Mouse (Mus musculus) myocyte (in vitro differentiated cells): ENCODE measurements around the gene Trim17. TPM values are rescaled to one million over a fixed set of nuclear protein-coding genes. Genes with fewer than 3 reads are reported as not detected.

Source experiments
- H3K27me3 ChIP-seq: one replicate; pipeline ENCODE4 v1.6.1; 2011; ENCODE audit not compliant: control insufficient read depth, insufficient read depth, insufficient read length
- H3K36me3 ChIP-seq: one replicate; pipeline ENCODE4 v1.6.1; 2011; ENCODE audit not compliant: control insufficient read depth, insufficient read depth
- H3K4me2 ChIP-seq: one replicate; pipeline ENCODE4 v1.6.1; 2011; ENCODE audit warnings: low read depth, control low read depth
- H3K4me3 ChIP-seq: one replicate; pipeline ENCODE4 v1.5.1; 2011; ENCODE audit warnings: mild to moderate bottlenecking, control low read depth, moderate library complexity
- H3K79me2 ChIP-seq: one replicate; pipeline ENCODE4 v1.6.1; 2011; ENCODE audit not compliant: control insufficient read depth, insufficient read depth
- H3ac ChIP-seq: one replicate; pipeline ENCODE4 v1.6.1; 2011; ENCODE audit not compliant: control insufficient read depth, insufficient read length
- CEBPB ChIP-seq: IDR thresholded peaks from 2 replicates; pipeline ENCODE4 v1.6.1; 2011; ENCODE audit warnings: mild to moderate bottlenecking, moderate library complexity; ENCODE audit not compliant: poor library complexity, insufficient read depth, severe bottlenecking
- E2F4 ChIP-seq: IDR thresholded peaks from one replicate; pipeline ENCODE4 v1.6.1; 2011; ENCODE audit warnings: mild to moderate bottlenecking, control low read depth, moderate library complexity; ENCODE audit not compliant: insufficient read depth
- MAX ChIP-seq: IDR thresholded peaks from one replicate; pipeline ENCODE4 v1.6.1; 2011; ENCODE audit warnings: low read depth, mild to moderate bottlenecking, control low read depth
- MYOD1 ChIP-seq, 3 experiments: IDR thresholded peaks; one replicate each; pipeline ENCODE4 v1.6.1; 2011; ENCODE audit warnings: control low read depth in 2 of 3, low read depth in 2 of 3, mild to moderate bottlenecking in 2 of 3, moderate library complexity in 1 of 3; ENCODE audit not compliant: insufficient read length in 2 of 3, control insufficient read depth in 1 of 3
- MYOG ChIP-seq, 3 experiments: IDR thresholded peaks; one replicate each; pipeline ENCODE4 v1.6.1; 2011; ENCODE audit warnings: control low read depth in 2 of 3, low read depth in 2 of 3, mild to moderate bottlenecking in 2 of 3; ENCODE audit not compliant: insufficient read length in 2 of 3, control insufficient read depth in 1 of 3, insufficient read depth in 1 of 3
- POLR2A ChIP-seq: IDR thresholded peaks from one replicate; pipeline ENCODE4 v1.6.1; 2011; ENCODE audit warnings: low read depth, mild to moderate bottlenecking, control low read depth, moderate library complexity; ENCODE audit not compliant: insufficient read length
- POLR2AphosphoS2 ChIP-seq: IDR thresholded peaks from one replicate; pipeline ENCODE4 v1.6.1; 2011; ENCODE audit warnings: low read depth, control low read depth; ENCODE audit not compliant: insufficient read length
- REST ChIP-seq: IDR thresholded peaks from one replicate; pipeline ENCODE4 v1.6.1; 2011; ENCODE audit warnings: mild to moderate bottlenecking, control low read depth, moderate library complexity; ENCODE audit not compliant: insufficient read depth, insufficient read length
- SRF ChIP-seq: IDR thresholded peaks from one replicate; pipeline ENCODE4 v1.6.1; 2011; ENCODE audit warnings: low read depth; ENCODE audit not compliant: control insufficient read depth, insufficient read length
- TCF12 ChIP-seq: IDR thresholded peaks from one replicate; pipeline ENCODE4 v1.6.1; 2011; ENCODE audit warnings: mild to moderate bottlenecking, control low read depth; ENCODE audit not compliant: poor library complexity, insufficient read depth, severe bottlenecking
- TCF3 ChIP-seq: IDR thresholded peaks from one replicate; pipeline ENCODE4 v1.6.1; 2011; ENCODE audit warnings: low read depth, control low read depth; ENCODE audit not compliant: insufficient read length
- USF1 ChIP-seq: IDR thresholded peaks from one replicate; pipeline ENCODE4 v1.6.1; 2011; ENCODE audit warnings: low read depth, mild to moderate bottlenecking, control low read depth, moderate library complexity
- polyA plus RNA-seq: library from polyadenylated mRNA; unstranded; fragments of >200 nt; fragmentation: generic; extraction: Trizol; gene quantifications from one replicate; pipeline ENCODE4 v1.2.1, GENCODE M21; 2012; ENCODE audit warnings: missing spikeins

Trim17 gene
- polyA plus RNA-seq, 1 experiment, result 0.64 TPM

GRCm38 (mm10) chr11:58927053-58927452, 27.4 kb upstream of the Trim17 start:
- Histone ChIP-seq H3K4me3 (no peak overlapping the region), H3ac (no peak overlapping the region), H3K4me2 (no peak overlapping the region), H3K79me2 (no peaks in the 10 kb centered on the region), H3K36me3 (no peaks in the 10 kb centered on the region), H3K27me3 (peaks cover 12% of the 10 kb centered on the region)
- TF ChIP-seq MYOG (IDR thresholded peaks at IDR 0.05; ENCODE audit: control insufficient read depth in 1 of 3, insufficient read depth in 1 of 3, insufficient read length in 2 of 3, low read depth in 2 of 3) (no peak), REST (no peak), POLR2AphosphoS2 (no peak), MAX (no peak), E2F4 (no peak), SRF (no peak), MYOD1 (IDR thresholded peaks at IDR 0.05; ENCODE audit: control insufficient read depth in 1 of 3, insufficient read length in 2 of 3, low read depth in 2 of 3) (no peak), TCF3 (no peak), USF1 (no peak), CEBPB (no peak), TCF12 (no peak), POLR2A (no peak)

- Histone ChIP-seq H3K4me3 (peak overlapping the region; percentile 13), H3ac (no peak overlapping the region), H3K4me2 (peak overlapping the region; percentile 74), H3K27me3 (peaks cover 4% of the 10 kb centered on the region), H3K79me2 (no peaks in the 10 kb centered on the region), H3K36me3 (no peaks in the 10 kb centered on the region)
- TF ChIP-seq POLR2AphosphoS2 (no peak), USF1 (no peak), MAX (no peak), SRF (no peak), MYOG (IDR thresholded peaks at IDR 0.05; ENCODE audit: control insufficient read depth in 1 of 3, insufficient read depth in 1 of 3, insufficient read length in 2 of 3, low read depth in 2 of 3) (peak in 1 of 3 experiments; percentile 39), CEBPB (no peak), REST (no peak), E2F4 (no peak), MYOD1 (IDR thresholded peaks at IDR 0.05; ENCODE audit: control insufficient read depth in 1 of 3, insufficient read length in 2 of 3, low read depth in 2 of 3) (peak in 1 of 3 experiments; percentile 14), TCF12 (no peak), POLR2A (peak; percentile 30)
These were observed 26.5 kb upstream of the Trim17 start for GRCm38 (mm10) chr11:58927790-58928651.

- H3K27me3 ChIP-seq, result no peaks in the 10 kb centered on the region
- H3ac ChIP-seq, result no peak overlapping the region
- TF ChIP-seq POLR2A, result no peak
- no peaks in the 10 kb centered on the region for H3K79me2 ChIP-seq
- H3K4me3 ChIP-seq, result no peak overlapping the region
- no peaks in the 10 kb centered on the region for H3K36me3 ChIP-seq
- no peak overlapping the region for H3K4me2 ChIP-seq
These were observed 25.4 kb upstream of the Trim17 start for GRCm38 (mm10) chr11:58929055-58929454.

- Histone ChIP-seq H3K4me2 (no peak overlapping the region), H3K79me2 (no peaks in the 10 kb centered on the region), H3K4me3 (no peak overlapping the region), H3K36me3 (no peaks in the 10 kb centered on the region), H3ac (no peak overlapping the region), H3K27me3 (no peaks in the 10 kb centered on the region)
- peak in 1 of 3 experiments; percentile 27 for TF ChIP-seq MYOD1 (IDR thresholded peaks at IDR 0.05; ENCODE audit: control insufficient read depth in 1 of 3, insufficient read length in 2 of 3, low read depth in 2 of 3)
- peak in 1 of 3 experiments; percentile 43 for TF ChIP-seq MYOG (IDR thresholded peaks at IDR 0.05; ENCODE audit: control insufficient read depth in 1 of 3, insufficient read depth in 1 of 3, insufficient read length in 2 of 3, low read depth in 2 of 3)
- TF ChIP-seq TCF3, result no peak
These were observed 24.8 kb upstream of the Trim17 start for GRCm38 (mm10) chr11:58929641-58930040.

GRCm38 (mm10) chr11:58930254-58930653, 24.2 kb upstream of the Trim17 start:
- Histone ChIP-seq H3K4me2 (no peak overlapping the region), H3ac (no peak overlapping the region), H3K4me3 (no peak overlapping the region), H3K79me2 (no peaks in the 10 kb centered on the region), H3K27me3 (no peaks in the 10 kb centered on the region), H3K36me3 (no peaks in the 10 kb centered on the region)
- TF ChIP-seq MYOG (IDR thresholded peaks at IDR 0.05; ENCODE audit: control insufficient read depth in 1 of 3, insufficient read depth in 1 of 3, insufficient read length in 2 of 3, low read depth in 2 of 3), result no peak
- TF ChIP-seq MAX, result no peak
- no peak for TF ChIP-seq TCF3
- TF ChIP-seq POLR2AphosphoS2, result peak; percentile 36
- TF ChIP-seq REST, result no peak
- TF ChIP-seq USF1, result no peak
- TF ChIP-seq CEBPB, result no peak
